Mouse (Mus musculus): ENCODE results near the gene Cort. TPM values are rescaled to one million over a fixed set of nuclear protein-coding genes. Genes with fewer than 3 reads are reported as not detected.
A peak's percentile ranks its signal among the peaks of the same experiment; 100 is the strongest.
"Not testable (repeated sequence)": the region's sequence is repeated elsewhere in the genome, so short reads cannot be mapped to it uniquely, and the experiment has no call there.

Cort gene
- polyA plus RNA-seq, 1 experiment from 2014 or later, result 0.23 TPM

- peaks cover 11% of the 10 kb centered on the region for H3K4me1 ChIP-seq
- DNase-seq (ENCODE audit: low spot score), result no peak
- H3K36me3 ChIP-seq, result peaks cover 12% of the 10 kb centered on the region
- no peaks in the 10 kb centered on the region for H3K27me3 ChIP-seq (ENCODE audit: low read depth, poor library complexity, severe bottlenecking)
- no peak overlapping the region for H3K27ac ChIP-seq
- H3K4me3 ChIP-seq, result no peak overlapping the region
- WGBS, result 74% methylated on average over 8 of the region's 8 CpGs
- no peaks in the 10 kb centered on the region for H3K9me3 ChIP-seq (replicated peaks)
These were observed 12.0 kb upstream of the Cort start for GRCm38 (mm10) chr4:149138515-149138914.

- DNase-seq (ENCODE audit: low spot score), result peak; percentile 99
- WGBS, result 1% methylated on average over 68 of the region's 68 CpGs
These were observed 10.6 kb upstream of the Cort start, which contains the start of gene Cenps for GRCm38 (mm10) chr4:149136982-149137770. Gene Cenps (minus strand): TSS chr4:149137629.

GRCm38 (mm10) chr4:149136116-149136850, 9.7 kb upstream of the Cort start:
- Histone ChIP-seq H3K4me3 (peak overlapping the region; percentile 73), H3K4me1 (peaks cover 14% of the 10 kb centered on the region), H3K27ac (peak overlapping the region; percentile 93), H3K27me3 (ENCODE audit: low read depth, poor library complexity, severe bottlenecking) (no peaks in the 10 kb centered on the region), H3K36me3 (peaks cover 28% of the 10 kb centered on the region), H3K9me3 (replicated peaks) (no peaks in the 10 kb centered on the region)
- no peak for DNase-seq (ENCODE audit: low spot score)
- 75% methylated on average over 18 of the region's 18 CpGs for WGBS

More at GRCm38 (mm10) chr4:149136982-149137770, 10.6 kb upstream of the Cort start, which contains the start of gene Cenps:
- Histone ChIP-seq H3K27ac (peak within 1 kb of the TSS; percentile 93), H3K36me3 (peaks cover 19% of the 10 kb centered on the region), H3K27me3 (ENCODE audit: low read depth, poor library complexity, severe bottlenecking) (no peaks in the 10 kb centered on the region), H3K4me3 (peak within 1 kb of the TSS; percentile 73), H3K4me1 (peaks cover 14% of the 10 kb centered on the region), H3K9me3 (replicated peaks) (no peaks in the 10 kb centered on the region)

- no peaks in the 10 kb centered on the region for H3K9me3 ChIP-seq (replicated peaks)
- 88% methylated on average over 5 of the region's 5 CpGs for WGBS
These were observed 6.8 kb upstream of the Cort start for GRCm38 (mm10) chr4:149133395-149133794.

GRCm38 (mm10) chr4:149131789-149132565, 5.4 kb upstream of the Cort start:
- no peak for DNase-seq (ENCODE audit: low spot score)
- Histone ChIP-seq H3K9me3 (replicated peaks) (no peaks in the 10 kb centered on the region), H3K4me3 (no peak overlapping the region), H3K36me3 (peaks cover 71% of the 10 kb centered on the region), H3K27me3 (ENCODE audit: low read depth, poor library complexity, severe bottlenecking) (no peaks in the 10 kb centered on the region), H3K4me1 (peaks cover 11% of the 10 kb centered on the region), H3K27ac (no peak overlapping the region)
- WGBS, result 93% methylated on average over 21 of the region's 21 CpGs

More at GRCm38 (mm10) chr4:149133395-149133794, 6.8 kb upstream of the Cort start:
- Histone ChIP-seq H3K27ac (no peak overlapping the region), H3K4me3 (no peak overlapping the region), H3K36me3 (peaks cover 57% of the 10 kb centered on the region), H3K27me3 (ENCODE audit: low read depth, poor library complexity, severe bottlenecking) (no peaks in the 10 kb centered on the region), H3K4me1 (peaks cover 14% of the 10 kb centered on the region)
- DNase-seq (ENCODE audit: low spot score), result no peak

- Histone ChIP-seq H3K9me3 (replicated peaks) (no peaks in the 10 kb centered on the region), H3K36me3 (peaks cover 78% of the 10 kb centered on the region), H3K27ac (no peak overlapping the region), H3K4me3 (no peak overlapping the region), H3K27me3 (ENCODE audit: low read depth, poor library complexity, severe bottlenecking) (no peaks in the 10 kb centered on the region), H3K4me1 (peaks cover 3% of the 10 kb centered on the region)
- 79% methylated on average over 23 of the region's 23 CpGs for WGBS
- DNase-seq (ENCODE audit: low spot score), result no peak
These were observed 4.6 kb upstream of the Cort start for GRCm38 (mm10) chr4:149131021-149131752.

GRCm38 (mm10) chr4:149128467-149128866, 1.9 kb upstream of the Cort start:
- no peak overlapping the region for H3K4me3 ChIP-seq
- H3K36me3 ChIP-seq, result peaks cover 72% of the 10 kb centered on the region
- H3K9me3 ChIP-seq (replicated peaks), result no peaks in the 10 kb centered on the region
- H3K27ac ChIP-seq, result no peak overlapping the region
- DNase-seq (ENCODE audit: low spot score), result no peak
- H3K27me3 ChIP-seq (ENCODE audit: low read depth, poor library complexity, severe bottlenecking), result no peaks in the 10 kb centered on the region
- 89% methylated on average over 18 of the region's 18 CpGs for WGBS
- H3K4me1 ChIP-seq, result peaks cover 3% of the 10 kb centered on the region; the same call in 1 of the 2 replicates

- no peak overlapping the region for H3K27ac ChIP-seq
- WGBS, result 73% methylated on average over 6 of the region's 6 CpGs
- no peaks in the 10 kb centered on the region for H3K27me3 ChIP-seq (ENCODE audit: low read depth, poor library complexity, severe bottlenecking)
- H3K4me3 ChIP-seq, result no peak overlapping the region
- no peak for DNase-seq (ENCODE audit: low spot score)
- no peaks in the 10 kb centered on the region for H3K9me3 ChIP-seq (replicated peaks)
- peaks cover 57% of the 10 kb centered on the region for H3K36me3 ChIP-seq
- no peaks in the 10 kb centered on the region for H3K4me1 ChIP-seq
These were observed 451 bp downstream of the Cort start for GRCm38 (mm10) chr4:149126115-149126509.

GRCm38 (mm10) chr4:149125341-149126114, 1.0 kb downstream of the Cort start:
- Histone ChIP-seq H3K4me1 (no peaks in the 10 kb centered on the region), H3K4me3 (no peak overlapping the region), H3K36me3 (peaks cover 51% of the 10 kb centered on the region), H3K27ac (no peak overlapping the region), H3K9me3 (replicated peaks) (no peaks in the 10 kb centered on the region), H3K27me3 (ENCODE audit: low read depth, poor library complexity, severe bottlenecking) (no peaks in the 10 kb centered on the region)
- DNase-seq (ENCODE audit: low spot score), result no peak
- 79% methylated on average over 11 of the region's 11 CpGs for WGBS

GRCm38 (mm10) chr4:149123432-149123831, 3.1 kb downstream of the Cort start:
- Histone ChIP-seq H3K9me3 (replicated peaks) (no peaks in the 10 kb centered on the region), H3K4me3 (no peak overlapping the region), H3K36me3 (peaks cover 35% of the 10 kb centered on the region), H3K27me3 (ENCODE audit: low read depth, poor library complexity, severe bottlenecking) (no peaks in the 10 kb centered on the region), H3K27ac (no peak overlapping the region), H3K4me1 (no peaks in the 10 kb centered on the region)
- 65% methylated on average over 5 of the region's 5 CpGs for WGBS
- DNase-seq (ENCODE audit: low spot score), result no peak

GRCm38 (mm10) chr4:149119978-149120562, 6.5 kb downstream of the Cort start:
- H3K9me3 ChIP-seq (replicated peaks); H3K4me1 ChIP-seq; DNase-seq (ENCODE audit: low spot score); H3K27ac ChIP-seq; H3K4me3 ChIP-seq; H3K27me3 ChIP-seq (ENCODE audit: low read depth, poor library complexity, severe bottlenecking): not testable (repeated sequence)
- WGBS, result 88% methylated on average over 12 of the region's 12 CpGs
- peaks cover 16% of the 10 kb centered on the region for H3K36me3 ChIP-seq
